8 mouse cellular contexts compared by ENCODE assay signal in the genomic region with DNA sequence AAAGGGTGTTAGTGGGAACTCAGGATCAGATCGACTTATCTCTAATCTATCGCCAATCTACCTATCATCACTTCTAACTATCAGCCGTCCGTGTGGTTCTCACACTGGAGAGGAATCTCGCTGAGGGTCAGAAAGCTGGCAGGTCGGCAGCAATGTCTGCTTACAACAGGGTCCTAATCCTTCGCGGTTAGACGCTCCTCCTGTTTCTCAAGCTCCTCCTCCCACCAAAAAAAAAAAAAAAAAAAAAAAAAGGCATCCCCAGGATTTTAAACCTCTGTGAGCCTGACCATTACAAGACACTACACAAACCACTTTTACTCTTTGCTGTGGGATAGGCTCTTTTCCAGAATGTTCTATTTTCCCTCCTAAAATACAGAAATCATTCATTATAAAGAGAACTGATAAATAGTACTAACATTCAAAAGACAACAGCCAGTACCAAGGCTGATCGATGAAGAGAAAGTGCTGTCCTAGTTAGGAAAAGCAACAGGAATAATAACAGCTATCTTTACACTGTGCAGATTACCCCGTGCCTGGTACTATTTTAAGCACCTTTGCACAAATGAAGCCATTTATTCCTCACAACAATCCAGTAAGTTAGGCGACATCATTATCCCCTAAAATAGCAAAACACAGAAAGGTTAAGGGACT. TPM values are rescaled to one million over a fixed set of nuclear protein-coding genes. Genes with fewer than 3 reads are reported as not detected.
DNase-seq lines count a peak whose midpoint lies in the region; ATAC-seq and TF ChIP-seq lines count a peak whose summit lies in the region.

No protein-coding gene starts in this region.

- intact Hi-C loops in heart, adult 2 months (cut with DNase I), result loop anchor here (1.0 to 5.0 kb wide), 5 partner anchors 39 to 130 kb away; a partner anchor contains a TSS

- H3K27ac ChIP-seq in heart, adult 2 months, result peak overlapping the region; percentile 95
- H3K27ac ChIP-seq in forebrain, embryonic 12.5 days, result 0 out of 2 replicates have a peak overlapping the region, but pooled peaks have one; percentile 66
- peak overlapping the region; percentile 82 for H3K27ac ChIP-seq in liver, embryonic 12.5 days

- 7% methylated on average over 12 of the region's 12 CpGs for WGBS in heart, adult 2 months
- 15% methylated on average over 12 of the region's 12 CpGs for WGBS in forebrain, embryonic 12.5 days
- WGBS in liver, embryonic 12.5 days (ENCODE audit: insufficient replicate concordance), result 7% methylated on average over 12 of the region's 12 CpGs

- H3K79me2 ChIP-seq in heart, adult 2 months (replicated peaks; ENCODE audit: control insufficient read depth, insufficient read depth, low read length), result no peaks in the 10 kb centered on the region

- peak overlapping the region; percentile 88 for H3K4me3 ChIP-seq in heart, adult 2 months
- H3K4me3 ChIP-seq in forebrain, embryonic 12.5 days (replicated peaks), result peak overlapping the region; percentile 81
- peak overlapping the region; percentile 82 for H3K4me3 ChIP-seq in liver, embryonic 12.5 days

- no peak for DNase-seq in heart, adult 2 months
- DNase-seq in heart, adult 9 months (ENCODE audit: low spot score in 2 of 2), result no peak
- DNase-seq in ES-CJ7 (ENCODE audit: low read depth, low spot score), result peak; percentile 58
- DNase-seq in right cerebral cortex, postnatal 36 days (ENCODE audit: low spot score in 2 of 2), result no peak
- no peak for DNase-seq in ovary, postnatal 14 days (ENCODE audit: low spot score)
- no peak for DNase-seq in cerebellum, postnatal 4 days (ENCODE audit: low spot score in 2 of 2)

- no peak for ATAC-seq in forebrain, embryonic 12.5 days (ENCODE audit: low FRiP score)
- peak; percentile 61 for ATAC-seq in liver, embryonic 12.5 days

- H3K4me2 ChIP-seq in forebrain, embryonic 12.5 days, result peak overlapping the region; percentile 63
- peak overlapping the region; percentile 80 for H3K4me2 ChIP-seq in liver, embryonic 12.5 days

- H3K27me3 ChIP-seq in heart, adult 2 months (ENCODE audit: control insufficient read depth, insufficient read depth, low read length), result no peaks in the 10 kb centered on the region
- H3K27me3 ChIP-seq in forebrain, embryonic 12.5 days, result 0 out of 2 replicates have a peak, but pooled peaks cover 5% of the 10 kb centered on the region
- no peaks in the 10 kb centered on the region for H3K27me3 ChIP-seq in liver, embryonic 12.5 days (replicated peaks)

- peaks cover 27% of the 10 kb centered on the region for H3K36me3 ChIP-seq in heart, adult 2 months (ENCODE audit: control insufficient read depth, insufficient read depth, low read length)
- peaks cover 11% of the 10 kb centered on the region for H3K36me3 ChIP-seq in forebrain, embryonic 12.5 days (replicated peaks)
- H3K36me3 ChIP-seq in liver, embryonic 12.5 days, result peaks cover 25% of the 10 kb centered on the region

- no peaks in the 10 kb centered on the region for H3K9me3 ChIP-seq in forebrain, embryonic 12.5 days
- no peaks in the 10 kb centered on the region for H3K9me3 ChIP-seq in liver, embryonic 12.5 days (replicated peaks)

- no peak for TF ChIP-seq EP300 in heart, adult 2 months (IDR thresholded peaks at IDR 0.05; ENCODE audit: insufficient read depth, low read depth, low read length)

- peak overlapping the region; percentile 88 for H3K9ac ChIP-seq in heart, adult 2 months (ENCODE audit: low read depth, low read length)
- peak overlapping the region; percentile 89 for H3K9ac ChIP-seq in forebrain, embryonic 12.5 days
- H3K9ac ChIP-seq in liver, embryonic 12.5 days, result peak overlapping the region; percentile 84

- no peak for TF ChIP-seq CTCF in heart, adult 2 months (IDR thresholded peaks at IDR 0.05)

- TF ChIP-seq POLR2A in heart, adult 2 months (IDR thresholded peaks at IDR 0.05; ENCODE audit: insufficient read depth, low read depth, low read length), result no peak

- H3K4me1 ChIP-seq in heart, adult 2 months (ENCODE audit: control insufficient read depth, insufficient read depth, low read length), result peaks cover 6% of the 10 kb centered on the region
- H3K4me1 ChIP-seq in forebrain, embryonic 12.5 days, result peaks cover 15% of the 10 kb centered on the region
- H3K4me1 ChIP-seq in liver, embryonic 12.5 days, result peaks cover 32% of the 10 kb centered on the region

RNA-seq across cellular contexts. Expression of a gene that starts 0.8 kb away (rescaled TPM):
- 10 to 100 TPM; 23.2 to 27.7 TPM for total RNA-seq in heart, adult 2 months (2021)
- polyA plus RNA-seq in heart, adult 2 months (2012; rRNA removed), result 18.7 and 35.6 TPM in 2 replicates
- polyA plus RNA-seq in forebrain, embryonic 12.5 days (2016; fragmentation: Nextera tagmentation; extraction: Ambion mirVana), result 96.5 and 97.3 TPM in 2 replicates
- polyA plus RNA-seq in liver, embryonic 12.5 days (2016; fragmentation: Nextera tagmentation; extraction: Ambion mirVana), result 34.8 and 36.2 TPM in 2 replicates

RNA-seq across cellular contexts. Expression of a gene that starts 39.1 kb away (rescaled TPM):
- total RNA-seq in heart, adult 2 months (2021), result under 1 TPM; 0.41 to 0.50 TPM
- polyA plus RNA-seq in heart, adult 2 months (2012; rRNA removed), result 0.43 and 0.59 TPM in 2 replicates
- 5.6 and 6.2 TPM in 2 replicates for polyA plus RNA-seq in forebrain, embryonic 12.5 days (2016; fragmentation: Nextera tagmentation; extraction: Ambion mirVana)
- 1.6 and 2.1 TPM in 2 replicates for polyA plus RNA-seq in liver, embryonic 12.5 days (2016; fragmentation: Nextera tagmentation; extraction: Ambion mirVana)

RNA-seq across cellular contexts. Expression of a gene that starts 39.1 kb away (rescaled TPM):
- total RNA-seq in heart, adult 2 months (2021), result 1 to 10 TPM; 4.8 to 5.1 TPM
- 1.3 and 2.5 TPM in 2 replicates for polyA plus RNA-seq in heart, adult 2 months (2012; rRNA removed)
- polyA plus RNA-seq in forebrain, embryonic 12.5 days (2016; fragmentation: Nextera tagmentation; extraction: Ambion mirVana), result 20.1 and 20.2 TPM in 2 replicates
- polyA plus RNA-seq in liver, embryonic 12.5 days (2016; fragmentation: Nextera tagmentation; extraction: Ambion mirVana), result 5.5 and 5.8 TPM in 2 replicates

RNA-seq across cellular contexts. Expression of a gene that starts 51.8 kb away (rescaled TPM):
- total RNA-seq in heart, adult 2 months (2021), result 10 to 100 TPM; 21.8 TPM
- polyA plus RNA-seq in heart, adult 2 months (2012; rRNA removed), result 14.8 and 25.6 TPM in 2 replicates
- 20.9 and 21.3 TPM in 2 replicates for polyA plus RNA-seq in forebrain, embryonic 12.5 days (2016; fragmentation: Nextera tagmentation; extraction: Ambion mirVana)
- polyA plus RNA-seq in liver, embryonic 12.5 days (2016; fragmentation: Nextera tagmentation; extraction: Ambion mirVana), result 9.1 and 10.4 TPM in 2 replicates

RNA-seq across cellular contexts. Expression of a gene that starts 55.1 kb away (rescaled TPM):
- not detected for total RNA-seq in heart, adult 2 months (2021)
- polyA plus RNA-seq in heart, adult 2 months (2012; rRNA removed), result not detected in 2 replicates
- not detected in 2 replicates for polyA plus RNA-seq in forebrain, embryonic 12.5 days (2016; fragmentation: Nextera tagmentation; extraction: Ambion mirVana)
- not detected in 2 replicates for polyA plus RNA-seq in liver, embryonic 12.5 days (2016; fragmentation: Nextera tagmentation; extraction: Ambion mirVana)
